Mouse (Mus musculus) liver, embryonic 16.5 days (tissue): Measurements from ENCODE around the gene Vipr1. TPM values are rescaled to one million over a fixed set of nuclear protein-coding genes. Genes with fewer than 3 reads are reported as not detected.

Experiments used
- ATAC-seq: fragments of 200-750 bp; cut with Nextera tagmentation; 2 replicates; pipeline ENCODE4 v1.8.0; 2017; ENCODE audit warnings: low read depth, mild to moderate bottlenecking, moderate number of reproducible peaks, moderate library complexity
- H3K27ac ChIP-seq: fragments of 300-500 bp; sonication (generic); 2 replicates; pipeline ENCODE4 v1.5.1; 2014; ENCODE audit warnings: mild to moderate bottlenecking, low read length
- H3K27me3 ChIP-seq: fragments of 300-500 bp; sonication (generic); 2 replicates; pipeline ENCODE4 v1.6.1; 2014; ENCODE audit warnings: low read depth, low read length, mixed read lengths; ENCODE audit not compliant: control insufficient read depth, insufficient read depth
- H3K36me3 ChIP-seq: fragments of 300-500 bp; sonication (generic); 2 replicates; pipeline ENCODE4 v1.6.1; 2014; ENCODE audit warnings: mild to moderate bottlenecking; ENCODE audit not compliant: control insufficient read depth, insufficient read depth
- H3K4me1 ChIP-seq: fragments of 300-500 bp; sonication (generic); 2 replicates; pipeline ENCODE4 v1.6.1; 2014; ENCODE audit warnings: low read depth, low read length, mixed read lengths; ENCODE audit not compliant: control insufficient read depth
- H3K4me2 ChIP-seq: fragments of 300-500 bp; sonication (generic); 2 replicates; pipeline ENCODE4 v1.6.1; 2014; ENCODE audit warnings: low read depth, low read length, mixed read lengths
- H3K4me3 ChIP-seq: fragments of 300-500 bp; sonication (generic); 2 replicates; pipeline ENCODE4 v1.5.1; 2014; ENCODE audit warnings: low read depth, mild to moderate bottlenecking, low read length
- H3K9ac ChIP-seq: fragments of 300-500 bp; sonication (generic); 2 replicates; pipeline ENCODE4 v1.6.1; 2014; ENCODE audit warnings: low read depth, low read length
- H3K9me3 ChIP-seq: fragments of 300-500 bp; sonication (generic); replicated peaks from 2 replicates; pipeline ENCODE4 v1.6.1; 2016; ENCODE audit warnings: low read length; ENCODE audit not compliant: control insufficient read depth
- WGBS: fragments of 180-500 bp; shearing (Covaris S2); extraction: QIAGEN DNeasy Blood & Tissue Kit; methylation state at CpG from one replicate; pipeline ENCODE4 v1.1.7; 2014; ENCODE audit not compliant: insufficient replicate concordance; 5-methylcytosine and 5-hydroxymethylcytosine counted together
- polyA plus RNA-seq: library from polyadenylated mRNA; unstranded; fragments of >200 nt; fragmentation: Nextera tagmentation; extraction: Ambion mirVana; gene quantifications from 2 replicates; pipeline ENCODE4 v1.2.1, GENCODE M21; 2015

Vipr1 gene
- polyA plus RNA-seq, 1 experiment from 2014 or later = 0.58 TPM

DNA sequence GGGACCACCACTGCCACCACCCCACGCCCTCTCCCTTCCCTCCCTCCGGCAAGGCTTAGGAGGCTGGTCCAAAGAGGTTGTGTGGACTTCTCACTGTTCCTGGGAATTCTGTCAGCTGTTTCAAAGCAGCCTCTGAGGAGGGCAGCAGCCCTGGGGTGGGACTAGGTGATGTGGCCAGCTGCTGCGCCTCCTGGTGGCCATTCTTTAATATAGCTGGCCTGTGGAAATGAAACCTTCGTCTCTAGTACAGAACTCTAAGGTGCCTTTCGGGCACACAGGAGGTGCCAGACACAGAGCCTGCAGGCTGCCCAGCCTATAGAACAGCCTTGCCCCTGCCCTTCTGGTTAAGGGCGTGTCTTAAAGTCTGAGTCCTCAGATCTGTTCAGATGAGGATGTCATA, 37.0 kb downstream of the Vipr1 start:
- no peak overlapping the region for H3K27ac ChIP-seq
- H3K4me1 ChIP-seq = peaks cover 4% of the 10 kb centered on the region
- no peak overlapping the region for H3K9ac ChIP-seq
- H3K4me2 ChIP-seq = no peak overlapping the region
- ATAC-seq = no peak; the same call in 1 of the 2 replicates
- H3K4me3 ChIP-seq = no peak overlapping the region
- H3K27me3 ChIP-seq = no peaks in the 10 kb centered on the region
- H3K36me3 ChIP-seq = no peaks in the 10 kb centered on the region
- 30% methylated on average over 6 of the region's 6 CpGs for WGBS
- no peaks in the 10 kb centered on the region for H3K9me3 ChIP-seq

DNA sequence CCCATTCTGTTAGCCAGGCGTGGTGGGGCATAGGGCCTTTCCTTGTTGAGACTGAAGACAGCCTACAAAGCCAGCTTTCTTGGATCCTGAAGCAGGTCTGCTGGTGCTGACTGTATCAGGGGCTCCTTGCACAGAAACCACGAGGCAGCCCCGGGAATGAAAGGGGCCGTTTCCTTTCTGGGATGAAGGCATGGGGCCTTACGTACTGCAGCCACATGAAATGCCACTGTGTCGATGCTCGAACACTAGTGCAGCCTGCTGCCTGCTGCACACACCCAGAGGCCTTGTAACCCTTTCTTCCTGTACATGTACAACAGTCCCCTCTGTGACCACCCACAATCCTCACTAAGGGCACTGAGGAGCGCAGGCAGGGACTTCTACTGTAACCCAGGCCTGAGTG, 38.7 kb downstream of the Vipr1 start:
- Histone ChIP-seq H3K27me3 (no peaks in the 10 kb centered on the region), H3K4me2 (no peak overlapping the region), H3K9me3 (no peaks in the 10 kb centered on the region), H3K27ac (no peak overlapping the region), H3K4me3 (no peak overlapping the region), H3K4me1 (peaks cover 4% of the 10 kb centered on the region), H3K9ac (no peak overlapping the region), H3K36me3 (no peaks in the 10 kb centered on the region)
- whole genome bisulfite sequencing = 31% methylated on average over 8 of the region's 8 CpGs
- ATAC-seq = no peak

DNA sequence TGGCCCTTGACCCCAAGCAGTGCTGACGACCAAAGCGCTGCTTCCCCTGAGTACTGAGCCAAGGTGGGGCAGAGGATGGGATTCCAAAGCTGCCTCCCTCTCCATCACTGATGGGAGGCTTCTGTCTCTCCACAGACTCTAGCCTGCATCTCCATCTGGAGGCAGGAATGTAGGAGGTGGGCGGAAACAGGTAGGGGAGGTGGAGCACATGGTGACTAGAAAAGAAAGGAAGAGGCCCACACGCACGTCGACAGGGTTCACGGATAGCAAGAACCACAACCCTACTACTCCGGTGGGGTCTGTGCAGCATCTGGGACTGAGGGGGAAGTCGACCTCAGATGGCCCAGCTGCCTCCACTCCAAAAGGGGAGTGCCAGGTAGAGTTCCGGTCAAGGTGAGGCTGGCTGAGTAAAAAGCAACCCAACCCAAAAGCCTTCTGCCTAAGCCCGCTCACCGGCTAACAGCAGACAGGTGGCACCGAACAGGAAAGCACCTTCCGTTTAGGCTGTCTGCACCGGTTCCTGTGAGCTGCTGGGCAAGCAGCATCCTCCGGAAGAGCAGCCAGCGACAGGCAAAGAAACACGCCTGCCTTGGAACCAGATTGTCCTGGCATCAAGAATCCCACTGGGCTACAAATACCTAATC, 39.6 kb downstream of the Vipr1 start:
- Histone ChIP-seq H3K4me1 (peaks cover 4% of the 10 kb centered on the region), H3K9me3 (no peaks in the 10 kb centered on the region), H3K27me3 (no peaks in the 10 kb centered on the region), H3K36me3 (no peaks in the 10 kb centered on the region), H3K4me3 (no peak overlapping the region), H3K9ac (no peak overlapping the region), H3K27ac (no peak overlapping the region), H3K4me2 (no peak overlapping the region)
- WGBS = 44% methylated on average over 18 of the region's 18 CpGs
- ATAC-seq = no peak

DNA sequence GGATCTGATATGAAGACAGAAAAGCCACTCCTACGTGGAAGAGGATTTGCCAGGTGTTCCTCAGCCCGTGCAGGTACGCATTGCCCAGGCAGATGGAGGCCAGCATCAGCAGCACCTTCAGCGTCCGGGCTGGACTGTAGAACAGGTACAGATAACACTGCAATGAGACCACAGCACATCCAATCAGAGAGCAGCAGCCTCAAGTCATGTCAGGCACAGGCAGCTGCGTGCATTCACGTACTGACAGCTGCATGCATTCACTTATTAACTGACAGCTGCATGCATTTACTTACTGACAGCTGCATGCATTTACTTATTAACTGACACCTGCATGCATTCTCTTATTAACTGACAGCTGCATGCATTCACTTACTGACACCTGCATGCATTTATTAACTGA, 42.2 kb downstream of the Vipr1 start:
- Histone ChIP-seq H3K27me3 (no peaks in the 10 kb centered on the region), H3K4me3 (no peak overlapping the region), H3K4me1 (no peaks in the 10 kb centered on the region), H3K27ac (no peak overlapping the region), H3K4me2 (no peak overlapping the region), H3K9me3 (no peaks in the 10 kb centered on the region), H3K9ac (no peak overlapping the region), H3K36me3 (peaks cover 2% of the 10 kb centered on the region; the same call in 1 of the 2 replicates)
- ATAC-seq = no peak
- WGBS = 66% methylated on average over 7 of the region's 7 CpGs

DNA sequence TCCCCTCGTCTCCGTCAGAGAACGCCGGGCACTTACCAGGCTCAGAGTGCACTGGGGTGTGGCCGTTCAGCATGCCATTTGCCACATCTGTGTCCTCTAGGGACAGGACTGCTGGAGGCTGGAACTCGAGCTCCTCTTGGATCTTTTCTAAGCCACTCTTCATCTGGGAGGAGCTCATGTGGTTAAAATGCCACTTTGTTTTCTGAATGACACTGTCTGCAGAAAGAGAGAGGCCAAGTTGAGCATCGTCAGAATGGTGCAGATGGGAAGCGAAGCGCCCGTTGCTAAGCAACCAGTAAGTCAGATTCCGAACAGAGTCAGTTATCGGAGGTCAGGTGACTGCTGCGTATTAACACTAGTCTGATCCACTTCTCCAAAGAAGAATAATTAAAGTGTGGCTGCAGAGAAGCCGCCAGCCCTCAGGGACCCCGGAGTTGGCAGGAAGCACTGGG, 47.7 kb downstream of the Vipr1 start:
- 85% methylated on average over 15 of the region's 15 CpGs for WGBS
- no peak for ATAC-seq

DNA sequence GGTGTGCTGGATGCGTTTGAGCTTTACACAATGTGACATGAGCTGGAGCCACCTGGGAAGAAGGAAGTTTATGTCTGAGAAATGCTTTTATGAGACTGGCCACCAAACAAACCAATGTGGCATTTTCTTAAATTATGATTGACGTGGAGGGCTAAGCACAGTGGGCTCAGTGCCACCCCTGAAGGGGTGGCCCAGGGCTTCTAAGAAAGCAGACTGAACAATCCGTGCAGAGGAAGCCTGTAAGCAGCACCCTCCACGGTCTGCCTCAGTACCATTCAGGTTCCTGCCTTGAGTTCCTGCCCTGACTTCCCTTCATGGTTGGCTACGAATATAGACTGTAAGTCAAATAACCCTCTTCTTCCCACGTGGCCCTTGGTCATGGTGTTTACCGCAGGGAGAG, 48.2 kb downstream of the Vipr1 start:
- no peak overlapping the region for H3K4me3 ChIP-seq
- H3K9ac ChIP-seq = no peak overlapping the region
- no peaks in the 10 kb centered on the region for H3K9me3 ChIP-seq
- no peak overlapping the region for H3K4me2 ChIP-seq
- ATAC-seq = no peak
- no peaks in the 10 kb centered on the region for H3K27me3 ChIP-seq
- no peaks in the 10 kb centered on the region for H3K4me1 ChIP-seq
- H3K27ac ChIP-seq = no peak overlapping the region
- H3K36me3 ChIP-seq = peaks cover 2% of the 10 kb centered on the region; the same call in 1 of the 2 replicates
- WGBS = 67% methylated on average over 7 of the region's 7 CpGs

More for the DNA sequence above, 47.7 kb downstream of the Vipr1 start:
- H3K4me2 ChIP-seq = no peak overlapping the region
- H3K27ac ChIP-seq = no peak overlapping the region
- H3K9me3 ChIP-seq = no peaks in the 10 kb centered on the region
- H3K27me3 ChIP-seq = no peaks in the 10 kb centered on the region
- no peaks in the 10 kb centered on the region for H3K4me1 ChIP-seq
- H3K36me3 ChIP-seq = peaks cover 2% of the 10 kb centered on the region; the same call in 1 of the 2 replicates
- H3K9ac ChIP-seq = no peak overlapping the region
- no peak overlapping the region for H3K4me3 ChIP-seq

DNA sequence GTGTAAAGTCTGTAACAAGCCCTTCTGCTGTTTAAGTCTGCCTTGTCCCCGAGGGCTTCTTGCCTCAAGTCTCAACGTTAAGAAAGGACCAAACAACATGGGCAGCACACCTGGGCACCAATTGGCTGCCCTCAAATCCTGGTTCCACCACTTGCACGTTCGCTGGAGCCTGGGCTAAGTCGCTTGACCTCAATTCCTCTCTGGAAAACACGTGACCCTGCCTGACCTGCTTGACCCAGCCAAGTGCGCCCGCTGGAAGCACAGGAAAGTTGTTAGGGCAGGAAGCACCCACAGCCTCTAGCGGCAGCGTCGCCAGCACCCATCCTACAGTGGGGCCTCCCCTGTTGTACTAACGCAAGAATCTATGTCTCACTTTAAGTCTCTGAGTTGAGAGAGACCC, 52.2 kb downstream of the Vipr1 start:
- H3K4me1 ChIP-seq = no peaks in the 10 kb centered on the region
- ATAC-seq = no peak
- WGBS = 67% methylated on average over 12 of the region's 12 CpGs
- no peak overlapping the region for H3K27ac ChIP-seq
- H3K36me3 ChIP-seq = no peaks in the 10 kb centered on the region
- no peak overlapping the region for H3K9ac ChIP-seq
- H3K9me3 ChIP-seq = peaks cover 3% of the 10 kb centered on the region
- H3K4me2 ChIP-seq = no peak overlapping the region
- H3K27me3 ChIP-seq = no peaks in the 10 kb centered on the region
- no peak overlapping the region for H3K4me3 ChIP-seq

DNA sequence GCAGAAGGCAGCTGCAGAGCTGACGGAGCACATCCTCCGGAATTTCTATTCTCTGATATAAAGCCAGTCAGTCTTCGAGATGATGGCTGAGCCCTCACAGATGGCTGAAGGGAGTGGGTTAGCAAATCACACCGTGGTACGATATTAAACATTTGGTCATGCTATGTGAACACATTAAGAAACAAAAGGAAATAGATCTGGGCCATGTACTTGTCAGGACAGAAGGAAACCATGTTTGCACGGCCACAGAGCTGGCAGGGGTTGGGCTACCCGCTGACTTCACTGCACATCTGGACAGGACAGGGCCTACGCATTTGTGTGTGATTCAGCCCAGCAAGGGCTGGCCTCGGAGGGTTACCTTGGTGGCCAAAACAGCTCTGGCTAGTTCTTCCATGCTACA, 54.1 kb downstream of the Vipr1 start:
- H3K4me3 ChIP-seq = no peak overlapping the region
- WGBS = 86% methylated on average over 9 of the region's 9 CpGs
- ATAC-seq = no peak
- H3K4me2 ChIP-seq = no peak overlapping the region
- H3K36me3 ChIP-seq = no peaks in the 10 kb centered on the region
- H3K27me3 ChIP-seq = no peaks in the 10 kb centered on the region
- H3K27ac ChIP-seq = no peak overlapping the region
- no peak overlapping the region for H3K9ac ChIP-seq
- H3K4me1 ChIP-seq = no peaks in the 10 kb centered on the region
- H3K9me3 ChIP-seq = peaks cover 3% of the 10 kb centered on the region

DNA sequence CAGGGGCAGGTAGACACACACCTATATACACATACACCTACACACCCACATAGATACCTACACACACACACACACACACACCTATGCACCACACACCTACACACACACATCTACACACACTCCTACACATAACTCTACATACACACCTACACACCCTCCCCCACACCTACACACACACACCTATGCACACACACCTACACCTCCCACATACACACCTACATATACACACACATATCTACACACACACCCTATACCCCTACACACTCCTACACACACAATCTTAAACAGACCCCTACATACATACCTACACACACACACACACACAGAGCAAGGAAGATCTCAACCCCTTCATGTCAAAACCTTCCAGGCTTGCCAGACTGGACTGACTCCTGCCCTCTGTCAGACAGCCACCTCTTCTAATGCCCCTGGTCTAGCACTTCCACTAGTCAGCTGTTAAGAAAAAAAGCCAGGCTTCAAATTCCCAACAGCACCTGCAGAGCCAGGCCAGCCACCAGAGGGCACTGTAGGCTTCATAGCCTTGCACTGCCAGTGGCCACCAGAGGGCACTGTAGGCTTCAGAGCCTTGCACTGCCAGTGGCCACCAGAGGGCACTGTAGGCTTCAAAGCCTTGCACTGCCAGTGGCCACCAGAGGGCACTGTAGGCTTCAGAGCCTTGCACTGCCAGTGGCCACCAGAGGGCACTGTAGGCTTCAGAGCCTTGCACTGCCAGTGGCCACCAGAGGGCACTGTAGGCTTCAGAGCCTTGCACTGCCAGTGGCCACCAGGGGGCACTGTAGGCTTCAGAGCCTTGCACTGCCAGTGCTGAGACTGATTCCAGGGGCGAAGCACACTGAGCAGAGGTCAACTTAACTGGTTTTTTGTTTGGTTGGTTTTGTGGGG, 54.9 kb downstream of the Vipr1 start:
- Histone ChIP-seq H3K4me1 (no peaks in the 10 kb centered on the region), H3K27ac (no peak overlapping the region), H3K9me3 (peaks cover 3% of the 10 kb centered on the region), H3K27me3 (no peaks in the 10 kb centered on the region), H3K4me2 (no peak overlapping the region), H3K4me3 (no peak overlapping the region), H3K9ac (no peak overlapping the region), H3K36me3 (no peaks in the 10 kb centered on the region)
- no peak for ATAC-seq
- WGBS = 100% methylated on average over 1 of the region's 1 CpGs
